Mouse (Mus musculus): ENCODE measurements around the gene Astn2. TPM values are rescaled to one million over a fixed set of nuclear protein-coding genes. Genes with fewer than 3 reads are reported as not detected.

Astn2 gene
- polyA plus RNA-seq, 1 experiment from 2014 or later: 0.55 TPM

- H3K4me1 ChIP-seq (replicated peaks): no peaks in the 10 kb centered on the region
- H3K4me3 ChIP-seq (replicated peaks): no peak overlapping the region
- ATAC-seq: no peak
- H3K9me3 ChIP-seq: no peaks in the 10 kb centered on the region
- WGBS: 49% methylated on average over 8 of the region's 8 CpGs
- no peaks in the 10 kb centered on the region for H3K27me3 ChIP-seq (replicated peaks)
- no peak overlapping the region for H3K4me2 ChIP-seq (replicated peaks)
- H3K36me3 ChIP-seq: no peaks in the 10 kb centered on the region
- no peak overlapping the region for H3K9ac ChIP-seq
- H3K27ac ChIP-seq: no peak overlapping the region
Measured at GRCm38 (mm10) chr4:66025393-66026062, 378.9 kb downstream of the Astn2 start.

- H3K27ac ChIP-seq: no peak overlapping the region
- no peaks in the 10 kb centered on the region for H3K4me1 ChIP-seq (replicated peaks)
- no peaks in the 10 kb centered on the region for H3K27me3 ChIP-seq (replicated peaks)
- H3K4me2 ChIP-seq (replicated peaks): no peak overlapping the region
- no peaks in the 10 kb centered on the region for H3K9me3 ChIP-seq
- H3K36me3 ChIP-seq: no peaks in the 10 kb centered on the region
- H3K9ac ChIP-seq: no peak overlapping the region
- no peak overlapping the region for H3K4me3 ChIP-seq (replicated peaks)
- ATAC-seq: no peak
Measured at GRCm38 (mm10) chr4:66002936-66003335, 401.5 kb downstream of the Astn2 start.

- H3K4me3 ChIP-seq (replicated peaks): no peak overlapping the region
- no peak overlapping the region for H3K4me2 ChIP-seq (replicated peaks)
- no peaks in the 10 kb centered on the region for H3K27me3 ChIP-seq (replicated peaks)
- 87% methylated on average over 2 of the region's 2 CpGs for WGBS
- no peak for ATAC-seq
- H3K9ac ChIP-seq: no peak overlapping the region
- H3K36me3 ChIP-seq: no peaks in the 10 kb centered on the region
- no peaks in the 10 kb centered on the region for H3K4me1 ChIP-seq (replicated peaks)
- H3K9me3 ChIP-seq: no peaks in the 10 kb centered on the region
- no peak overlapping the region for H3K27ac ChIP-seq
Measured at GRCm38 (mm10) chr4:65983643-65984042, 420.8 kb downstream of the Astn2 start.

- no peaks in the 10 kb centered on the region for H3K9me3 ChIP-seq
- no peak overlapping the region for H3K9ac ChIP-seq
- H3K27ac ChIP-seq: no peak overlapping the region
- H3K27me3 ChIP-seq (replicated peaks): no peaks in the 10 kb centered on the region
- H3K4me3 ChIP-seq (replicated peaks): no peak overlapping the region
- H3K4me2 ChIP-seq (replicated peaks): no peak overlapping the region
- H3K36me3 ChIP-seq: no peaks in the 10 kb centered on the region
- ATAC-seq: no peak
- H3K4me1 ChIP-seq (replicated peaks): no peaks in the 10 kb centered on the region
- 60% methylated on average over 4 of the region's 4 CpGs for WGBS
Measured at GRCm38 (mm10) chr4:65982882-65983281, 421.5 kb downstream of the Astn2 start.

GRCm38 (mm10) chr4:65976251-65976650, 428.2 kb downstream of the Astn2 start:
- WGBS: 73% methylated on average over 3 of the region's 3 CpGs
- Histone ChIP-seq H3K4me1 (replicated peaks) (no peaks in the 10 kb centered on the region), H3K9ac (no peak overlapping the region), H3K4me2 (replicated peaks) (no peak overlapping the region), H3K27me3 (replicated peaks) (no peaks in the 10 kb centered on the region), H3K4me3 (replicated peaks) (no peak overlapping the region), H3K27ac (no peak overlapping the region), H3K9me3 (no peaks in the 10 kb centered on the region), H3K36me3 (no peaks in the 10 kb centered on the region)
- no peak for ATAC-seq

GRCm38 (mm10) chr4:65972395-65972794, 432.0 kb downstream of the Astn2 start:
- H3K27me3 ChIP-seq (replicated peaks): no peaks in the 10 kb centered on the region
- no peak for ATAC-seq
- no peak overlapping the region for H3K4me2 ChIP-seq (replicated peaks)
- no peak overlapping the region for H3K4me3 ChIP-seq (replicated peaks)
- H3K36me3 ChIP-seq: no peaks in the 10 kb centered on the region
- H3K9ac ChIP-seq: no peak overlapping the region
- H3K4me1 ChIP-seq (replicated peaks): no peaks in the 10 kb centered on the region
- H3K27ac ChIP-seq: no peak overlapping the region
- no peaks in the 10 kb centered on the region for H3K9me3 ChIP-seq
- WGBS: 92% methylated on average over 1 of the region's 1 CpGs

GRCm38 (mm10) chr4:65969318-65969717, 435.1 kb downstream of the Astn2 start:
- Histone ChIP-seq H3K9me3 (no peaks in the 10 kb centered on the region), H3K4me1 (replicated peaks) (no peaks in the 10 kb centered on the region), H3K4me2 (replicated peaks) (no peak overlapping the region), H3K27ac (no peak overlapping the region), H3K27me3 (replicated peaks) (no peaks in the 10 kb centered on the region), H3K9ac (no peak overlapping the region), H3K36me3 (no peaks in the 10 kb centered on the region), H3K4me3 (replicated peaks) (no peak overlapping the region)
- 63% methylated on average over 2 of the region's 2 CpGs for WGBS
- no peak for ATAC-seq

- H3K27me3 ChIP-seq (replicated peaks): no peaks in the 10 kb centered on the region
- no peak overlapping the region for H3K9ac ChIP-seq
- no peaks in the 10 kb centered on the region for H3K4me1 ChIP-seq (replicated peaks)
- WGBS: 63% methylated on average over 3 of the region's 3 CpGs
- no peaks in the 10 kb centered on the region for H3K36me3 ChIP-seq
- ATAC-seq: no peak
- H3K9me3 ChIP-seq: no peaks in the 10 kb centered on the region
- no peak overlapping the region for H3K4me3 ChIP-seq (replicated peaks)
- no peak overlapping the region for H3K27ac ChIP-seq
- H3K4me2 ChIP-seq (replicated peaks): no peak overlapping the region
Measured at GRCm38 (mm10) chr4:65964604-65965003, 439.8 kb downstream of the Astn2 start.

GRCm38 (mm10) chr4:65959188-65959759, 445.1 kb downstream of the Astn2 start:
- H3K9me3 ChIP-seq: no peaks in the 10 kb centered on the region
- 78% methylated on average over 5 of the region's 5 CpGs for WGBS
- H3K4me1 ChIP-seq (replicated peaks): no peaks in the 10 kb centered on the region
- H3K36me3 ChIP-seq: no peaks in the 10 kb centered on the region
- H3K4me3 ChIP-seq (replicated peaks): no peak overlapping the region
- no peak overlapping the region for H3K27ac ChIP-seq
- H3K27me3 ChIP-seq (replicated peaks): no peaks in the 10 kb centered on the region
- no peak for ATAC-seq
- H3K4me2 ChIP-seq (replicated peaks): no peak overlapping the region
- H3K9ac ChIP-seq: no peak overlapping the region

GRCm38 (mm10) chr4:65958369-65959187, 445.8 kb downstream of the Astn2 start:
- Histone ChIP-seq H3K27ac (no peak overlapping the region), H3K36me3 (no peaks in the 10 kb centered on the region), H3K9me3 (no peaks in the 10 kb centered on the region), H3K9ac (no peak overlapping the region), H3K4me2 (replicated peaks) (no peak overlapping the region), H3K27me3 (replicated peaks) (no peaks in the 10 kb centered on the region), H3K4me1 (replicated peaks) (no peaks in the 10 kb centered on the region), H3K4me3 (replicated peaks) (no peak overlapping the region)
- no peak for ATAC-seq
- WGBS: 72% methylated on average over 5 of the region's 5 CpGs

GRCm38 (mm10) chr4:65951918-65952317, 452.5 kb downstream of the Astn2 start:
- Histone ChIP-seq H3K27me3 (replicated peaks) (no peaks in the 10 kb centered on the region), H3K9ac (no peak overlapping the region), H3K9me3 (no peaks in the 10 kb centered on the region), H3K27ac (no peak overlapping the region), H3K4me2 (replicated peaks) (no peak overlapping the region), H3K36me3 (no peaks in the 10 kb centered on the region), H3K4me1 (replicated peaks) (no peaks in the 10 kb centered on the region), H3K4me3 (replicated peaks) (no peak overlapping the region)
- no peak for ATAC-seq
- WGBS: 83% methylated on average over 1 of the region's 1 CpGs

GRCm38 (mm10) chr4:65947141-65947649, 457.2 kb downstream of the Astn2 start:
- H3K4me2 ChIP-seq (replicated peaks): no peak overlapping the region
- H3K4me3 ChIP-seq (replicated peaks): no peak overlapping the region
- ATAC-seq: no peak
- no peak overlapping the region for H3K9ac ChIP-seq
- WGBS: 83% methylated on average over 3 of the region's 3 CpGs
- H3K27ac ChIP-seq: no peak overlapping the region
- no peaks in the 10 kb centered on the region for H3K4me1 ChIP-seq (replicated peaks)
- H3K36me3 ChIP-seq: no peaks in the 10 kb centered on the region
- no peaks in the 10 kb centered on the region for H3K9me3 ChIP-seq
- no peaks in the 10 kb centered on the region for H3K27me3 ChIP-seq (replicated peaks)

Measured in intestine, embryonic 15.5 days (tissue).